Mouse (Mus musculus): ENCODE data around the gene Dnah3. TPM values are rescaled to one million over a fixed set of nuclear protein-coding genes. Genes with fewer than 3 reads are reported as not detected.

The Dnah3 gene
- total RNA-seq (2021), result not detected

DNA sequence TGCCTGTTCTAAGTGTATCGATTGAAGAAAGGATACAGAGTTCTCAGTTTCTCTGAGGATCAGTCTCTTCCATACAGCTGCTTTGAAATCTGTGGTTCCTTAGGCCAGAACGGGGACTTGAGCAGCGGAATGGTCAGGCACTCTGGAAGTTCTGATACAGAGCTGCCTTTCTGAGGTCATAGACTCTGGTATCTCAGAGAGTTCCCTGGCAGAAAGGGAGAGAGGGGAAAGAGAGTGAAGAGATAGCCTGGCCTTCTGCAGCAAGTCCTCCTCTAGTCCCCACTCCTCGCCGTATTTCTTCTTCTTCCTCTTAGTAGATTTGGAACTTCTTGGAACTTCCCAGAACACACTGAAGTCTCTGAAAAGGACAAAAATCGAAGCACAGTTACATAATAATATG, at the start of gene Dnah3:
Dnah3 (minus strand) TSS at position 101 of the 400 bp plus-strand sequence.
- DNase-seq (ENCODE audit: low spot score), result no peak

GRCm38 (mm10) chr7:120142743-120143142, 47.7 kb upstream of the Dnah3 start:
- intact Hi-C loops (cut with DNase I), result no loop called here
- no peak for DNase-seq (ENCODE audit: low spot score)

More for the DNA sequence above, at the start of gene Dnah3:
- intact Hi-C loops (cut with DNase I), result loop anchor here (5.0 to 10.0 kb wide), 3 partner anchors 107 to 380 kb away; partner anchors contain the start of genes Abca14 and Crym

DNA sequence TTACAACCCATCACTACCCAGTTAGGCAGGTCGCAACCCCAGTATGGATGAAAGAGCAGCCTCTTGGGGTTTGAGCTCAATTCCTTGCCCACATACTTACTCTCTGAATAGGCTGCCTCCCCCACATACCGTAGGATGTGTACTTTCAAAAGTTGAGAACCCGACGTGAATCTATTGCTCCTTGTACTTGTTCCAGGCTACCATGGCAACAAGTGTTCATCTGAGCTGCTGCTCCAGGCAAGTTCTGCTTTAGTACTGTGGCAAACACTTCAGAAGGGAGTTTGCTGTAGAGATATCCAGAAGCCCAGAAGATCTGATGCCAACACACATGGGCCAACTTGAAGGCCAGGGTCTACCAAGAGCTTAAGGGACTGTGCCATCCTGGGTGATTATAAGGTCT, 33.9 kb upstream of the Dnah3 start:
- DNase-seq (ENCODE audit: low spot score), result no peak
- intact Hi-C loops (cut with DNase I), result no loop called here

DNA sequence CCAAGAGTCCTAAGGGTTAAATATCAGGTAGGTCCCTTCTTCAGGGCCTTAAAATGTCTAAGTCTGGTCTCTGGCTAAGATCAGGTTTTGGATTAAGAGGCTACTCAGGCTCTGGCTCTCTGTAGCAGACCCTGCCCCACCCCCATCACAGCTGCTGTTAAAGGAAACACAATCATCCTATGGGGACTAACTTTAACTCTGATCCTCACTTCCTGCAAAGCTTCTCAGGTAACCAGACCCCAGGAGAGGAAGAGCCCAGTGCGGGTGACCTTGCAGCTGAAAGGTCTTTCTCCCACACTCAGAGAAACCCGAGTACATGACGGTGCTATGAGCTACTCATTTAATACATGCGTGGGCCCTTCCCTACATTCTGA, 32.6 kb upstream of the Dnah3 start:
- intact Hi-C loops (cut with DNase I), result no loop called here
- DNase-seq (ENCODE audit: low spot score), result no peak

GRCm38 (mm10) chr7:120126976-120127685, 32.1 kb upstream of the Dnah3 start:
- intact Hi-C loops (cut with DNase I), result no loop called here
- DNase-seq (ENCODE audit: low spot score), result no peak

- DNase-seq (ENCODE audit: low spot score), result peak; percentile 46
- intact Hi-C loops (cut with DNase I), result loop anchor here (2.0 kb wide), 2 partner anchors 78 to 202 kb away; partner anchors contain the start of genes Abca14 and Crym
Measured at GRCm38 (mm10) chr7:120124844-120125243, 29.8 kb upstream of the Dnah3 start.

DNA sequence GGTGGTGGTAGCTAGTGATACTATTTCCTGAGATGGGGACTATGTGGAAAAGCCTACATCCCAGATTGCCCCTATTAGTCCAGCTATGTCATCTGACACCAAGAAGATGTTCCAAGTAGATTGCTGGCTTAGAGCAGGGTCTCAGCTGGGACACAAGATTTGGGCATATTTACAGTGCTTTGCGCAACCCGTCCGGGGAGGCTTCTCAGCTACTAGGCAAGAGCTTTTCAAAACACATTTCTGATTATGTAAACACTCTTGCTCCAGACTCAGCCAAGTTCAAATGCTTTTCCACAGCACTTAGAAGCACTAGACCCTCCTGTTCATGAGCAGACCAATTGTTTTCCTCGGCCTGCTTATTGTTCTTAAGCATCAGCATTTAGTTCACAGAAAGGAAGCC, 28.7 kb upstream of the Dnah3 start:
- peak; percentile 37 for DNase-seq (ENCODE audit: low spot score)
- intact Hi-C loops (cut with DNase I), result loop anchor here (2.0 kb wide), 2 partner anchors 79 to 203 kb away; partner anchors contain the start of genes Abca14 and Crym

GRCm38 (mm10) chr7:120117529-120117928, 22.4 kb upstream of the Dnah3 start:
- intact Hi-C loops (cut with DNase I), result no loop called here
- no peak for DNase-seq (ENCODE audit: low spot score)

GRCm38 (mm10) chr7:120116976-120117375, 21.9 kb upstream of the Dnah3 start:
- DNase-seq (ENCODE audit: low spot score), result no peak
- intact Hi-C loops (cut with DNase I), result no loop called here

GRCm38 (mm10) chr7:120109676-120110075, 14.6 kb upstream of the Dnah3 start:
- intact Hi-C loops (cut with DNase I), result no loop called here
- DNase-seq (ENCODE audit: low spot score), result no peak

- intact Hi-C loops (cut with DNase I), result no loop called here
- no peak for DNase-seq (ENCODE audit: low spot score)
Measured at GRCm38 (mm10) chr7:120106356-120106755, 11.3 kb upstream of the Dnah3 start.

GRCm38 (mm10) chr7:120104975-120105374, 9.9 kb upstream of the Dnah3 start:
- intact Hi-C loops (cut with DNase I), result no loop called here
- DNase-seq (ENCODE audit: low spot score), result no peak

DNA sequence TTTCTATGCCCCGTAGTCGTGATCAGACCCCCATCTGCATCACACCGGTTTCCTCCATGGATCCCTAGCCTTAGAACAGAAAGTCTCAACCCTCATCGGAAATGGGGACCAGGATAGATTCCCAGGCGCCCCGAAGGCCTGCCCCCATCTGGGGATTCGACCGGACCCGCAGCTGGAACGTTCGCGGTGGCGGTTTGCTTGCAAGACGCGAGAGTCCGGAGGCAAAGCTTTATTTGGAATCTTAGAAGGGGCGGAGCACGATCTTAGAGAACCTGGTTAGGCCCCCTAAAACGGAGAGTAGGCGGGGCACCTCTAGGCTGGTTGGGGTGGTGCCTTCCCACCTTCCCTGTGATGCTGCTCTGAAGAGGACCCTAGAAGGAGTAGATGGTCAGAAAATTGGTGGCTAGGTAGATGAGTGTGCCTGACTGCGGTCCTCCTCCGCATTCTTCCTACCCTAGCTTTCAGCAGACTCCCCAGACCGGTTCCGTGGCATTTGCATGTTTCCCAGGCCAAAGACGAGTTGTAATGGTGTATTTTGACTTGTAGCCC, 8.0 kb upstream of the Dnah3 start:
- no peak for DNase-seq (ENCODE audit: low spot score)
- intact Hi-C loops (cut with DNase I), result no loop called here

DNA sequence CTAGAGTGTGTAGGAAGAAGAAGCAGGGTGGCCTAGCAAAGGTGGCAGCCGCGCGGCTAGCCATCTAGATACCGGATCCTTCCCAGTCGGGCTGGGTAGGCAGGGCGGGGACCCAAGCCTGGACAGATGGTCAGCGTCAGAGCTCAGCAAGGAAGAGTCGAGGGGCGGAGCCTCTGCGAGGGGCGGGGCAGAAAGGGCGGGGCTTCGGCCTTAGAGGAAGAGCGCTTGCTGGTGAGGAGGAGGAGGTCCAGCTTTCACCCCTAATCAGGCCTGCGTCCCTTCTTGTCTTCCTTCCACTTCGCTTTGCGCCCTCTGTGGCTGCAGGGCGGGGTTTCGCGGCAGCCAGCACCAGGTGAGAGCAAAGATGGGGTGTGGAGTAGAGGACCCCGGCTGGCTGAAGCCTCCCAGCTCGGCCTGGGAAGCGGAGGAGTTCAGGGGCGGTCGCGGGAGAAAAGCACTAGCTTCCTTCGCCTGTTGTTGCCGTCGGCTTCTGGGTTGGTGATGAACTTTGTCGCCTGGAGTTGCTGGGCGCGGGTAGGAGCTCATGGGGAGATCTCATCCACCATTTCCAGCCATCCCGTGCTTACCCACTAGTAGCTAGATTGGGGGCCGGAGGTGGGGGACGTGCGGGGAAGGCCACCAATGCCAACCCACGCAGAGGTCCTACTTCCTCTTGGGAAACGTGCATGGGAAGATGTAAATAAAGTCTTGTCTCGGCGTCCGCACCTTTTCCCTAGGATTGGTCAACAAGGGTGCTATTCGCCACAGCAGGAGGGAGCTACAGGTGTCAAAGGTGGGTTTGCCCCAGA, 7.3 kb upstream of the Dnah3 start, which contains the start of gene Tmem159:
Tmem159 (plus strand) TSS at position 190 of the 809 bp plus-strand sequence.
- intact Hi-C loops (cut with DNase I), result no loop called here
- peak; percentile 87 for DNase-seq (ENCODE audit: low spot score)

GRCm38 (mm10) chr7:120098403-120098802, 3.3 kb upstream of the Dnah3 start:
- intact Hi-C loops (cut with DNase I), result loop anchor here (2.0 to 10.0 kb wide), 4 partner anchors 104 to 384 kb away; partner anchors contain the start of genes Abca14 and Crym
- DNase-seq (ENCODE audit: low spot score), result peak; percentile 26

GRCm38 (mm10) chr7:120097845-120098244, 2.8 kb upstream of the Dnah3 start:
- intact Hi-C loops (cut with DNase I), result loop anchor here (2.0 to 10.0 kb wide), 4 partner anchors 104 to 383 kb away; partner anchors contain the start of genes Abca14 and Crym

GRCm38 (mm10) chr7:120094216-120094615, 864 bp downstream of the Dnah3 start:
- intact Hi-C loops (cut with DNase I), result loop anchor here (10.0 kb wide), 1 partner anchor 379 kb away; no protein-coding TSS in a partner anchor
- no peak for DNase-seq (ENCODE audit: low spot score)

More at GRCm38 (mm10) chr7:120097845-120098244, 2.8 kb upstream of the Dnah3 start:
- peak; percentile 7 for DNase-seq (ENCODE audit: low spot score)

DNA sequence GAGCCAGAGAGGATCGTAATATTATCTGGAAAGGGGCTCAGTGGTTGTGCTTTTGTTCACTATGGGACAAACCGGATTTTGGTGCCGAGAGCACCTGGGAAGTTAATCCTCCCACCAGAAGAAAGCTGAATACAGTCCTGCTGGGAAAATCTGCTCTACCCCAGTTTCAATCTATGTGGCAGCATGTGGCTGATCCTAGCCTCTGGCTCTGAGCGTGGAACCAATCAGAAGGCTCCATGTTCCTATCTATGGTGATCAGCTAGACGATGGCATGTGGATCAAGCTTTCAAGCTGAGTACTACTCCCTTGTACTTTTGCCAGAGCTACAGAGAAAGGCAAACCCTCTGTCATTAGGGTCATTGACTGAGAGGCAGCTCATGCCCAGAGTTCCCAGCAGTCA, 2.0 kb downstream of the Dnah3 start:
- DNase-seq (ENCODE audit: low spot score), result no peak
- intact Hi-C loops (cut with DNase I), result loop anchor here (10.0 kb wide), 1 partner anchor 378 kb away; no protein-coding TSS in a partner anchor

GRCm38 (mm10) chr7:120080177-120080576, 14.9 kb downstream of the Dnah3 start:
- intact Hi-C loops (cut with DNase I), result no loop called here
- no peak for DNase-seq (ENCODE audit: low spot score)

DNA sequence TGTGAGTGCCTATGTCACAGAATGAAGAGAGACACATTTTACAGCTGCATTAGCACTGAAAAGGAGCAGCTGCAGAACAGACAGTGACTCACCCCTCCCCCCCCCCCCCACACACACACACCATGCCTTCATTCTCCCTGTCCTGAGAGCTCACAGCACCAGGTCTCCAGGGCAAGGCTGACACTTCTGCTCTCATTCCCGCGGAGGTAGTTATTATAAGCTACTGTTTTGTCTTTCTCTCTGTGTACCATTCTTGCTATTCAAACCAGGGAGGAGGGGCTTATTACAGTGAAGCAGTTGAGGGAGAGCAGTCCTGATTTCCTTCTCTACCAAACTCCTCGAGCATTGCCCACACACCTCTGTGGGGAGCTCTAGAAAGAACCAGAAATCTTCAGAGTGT, 25.9 kb downstream of the Dnah3 start:
- DNase-seq (ENCODE audit: low spot score), result no peak
- intact Hi-C loops (cut with DNase I), result no loop called here
